Comparison of ENCODE assay signal across 23 mouse cellular contexts in genomic region chr5:113578428-113578827, GRCm38 (mm10).
DNase-seq lines count a peak whose midpoint lies in the region; ATAC-seq and TF ChIP-seq lines count a peak whose summit lies in the region.
"Had no signal": no experiment of that assay in that cellular context is flagged by ENCODE, and none has a peak within 500 bp of the region (broad histone marks: within the 10 kb centered on the region; RNA-seq: fewer than 3 reads in every experiment).

No protein-coding gene starts in this region.

- no peak overlapping the region for H3K4me2 ChIP-seq in hindbrain, embryonic 16.5 days (ENCODE audit: low read length)
- H3K4me2 ChIP-seq in hindbrain, embryonic 11.5 days (replicated peaks; ENCODE audit: low read depth, low read length), result no peak overlapping the region
- no peak overlapping the region for H3K4me2 ChIP-seq in neural tube, embryonic 12.5 days (replicated peaks)
- H3K4me2 ChIP-seq in intestine, postnatal 0 days (replicated peaks; ENCODE audit: low read depth), result no peak overlapping the region
- H3K4me2 ChIP-seq: embryonic facial prominence, embryonic 13.5 days; forebrain, embryonic 12.5 days; heart, embryonic 11.5 days; heart, embryonic 15.5 days had no signal

- no peaks in the 10 kb centered on the region for H3K9me3 ChIP-seq in hindbrain, embryonic 16.5 days (ENCODE audit: control insufficient read depth, low read length)
- no peaks in the 10 kb centered on the region for H3K9me3 ChIP-seq in hindbrain, embryonic 11.5 days (ENCODE audit: control insufficient read depth, low read length)
- H3K9me3 ChIP-seq in neural tube, embryonic 12.5 days, result no peaks in the 10 kb centered on the region
- no peaks in the 10 kb centered on the region for H3K9me3 ChIP-seq in intestine, postnatal 0 days (ENCODE audit: control insufficient read depth)
- H3K9me3 ChIP-seq: embryonic facial prominence, embryonic 13.5 days; forebrain, embryonic 12.5 days; heart, embryonic 15.5 days had no signal

- no peaks in the 10 kb centered on the region for H3K27me3 ChIP-seq in cerebellum, adult 2 months (ENCODE audit: control insufficient read depth, insufficient read depth, low read length)
- no peaks in the 10 kb centered on the region for H3K27me3 ChIP-seq in hindbrain, embryonic 16.5 days (replicated peaks; ENCODE audit: control insufficient read depth, insufficient read depth, low read length)
- H3K27me3 ChIP-seq in hindbrain, embryonic 11.5 days (ENCODE audit: control insufficient read depth, insufficient read depth, low read length), result no peaks in the 10 kb centered on the region
- no peaks in the 10 kb centered on the region for H3K27me3 ChIP-seq in neural tube, embryonic 12.5 days (replicated peaks)
- H3K27me3 ChIP-seq in intestine, postnatal 0 days (replicated peaks; ENCODE audit: control insufficient read depth, insufficient read depth, low read length), result no peaks in the 10 kb centered on the region
- H3K27me3 ChIP-seq: embryonic facial prominence, embryonic 13.5 days; forebrain, embryonic 12.5 days; heart, embryonic 15.5 days had no signal

- H3K9ac ChIP-seq in hindbrain, embryonic 16.5 days (ENCODE audit: low read depth, low read length), result no peak overlapping the region
- H3K9ac ChIP-seq in hindbrain, embryonic 11.5 days (ENCODE audit: low read depth, low read length), result no peak overlapping the region
- H3K9ac ChIP-seq in neural tube, embryonic 12.5 days, result no peak overlapping the region
- H3K9ac ChIP-seq in intestine, postnatal 0 days (ENCODE audit: low read depth, low read length), result no peak overlapping the region
- H3K9ac ChIP-seq: embryonic facial prominence, embryonic 13.5 days; forebrain, embryonic 12.5 days; heart, embryonic 15.5 days had no signal

- peak overlapping the region; percentile 86 for H3K27ac ChIP-seq in cerebellum, adult 2 months (ENCODE audit: insufficient read depth, low read length)
- H3K27ac ChIP-seq in hindbrain, embryonic 16.5 days (ENCODE audit: low read depth, low read length), result 0 out of 2 replicates have a peak overlapping the region, but pooled peaks have one; percentile 2
- no peak overlapping the region for H3K27ac ChIP-seq in hindbrain, embryonic 11.5 days (ENCODE audit: low read depth, low read length)
- H3K27ac ChIP-seq in neural tube, embryonic 12.5 days, result no peak overlapping the region
- no peak overlapping the region for H3K27ac ChIP-seq in intestine, postnatal 0 days (ENCODE audit: low read depth, low read length)
- H3K27ac ChIP-seq: embryonic facial prominence, embryonic 13.5 days; heart, adult 2 months; heart, embryonic 15.5 days; hindbrain, postnatal 0 days had no signal

- no peak for TF ChIP-seq CTCF in cerebellum, adult 2 months (IDR thresholded peaks at IDR 0.05; ENCODE audit: borderline replicate concordance, insufficient read depth, low read depth, low read length)
- no peak for TF ChIP-seq CTCF in intestine, postnatal 0 days (IDR thresholded peaks at IDR 0.05; ENCODE audit: low read depth)

- DNase-seq in cerebellum, adult 2 months, result no peak
- no peak for DNase-seq in hindbrain, embryonic 11.5 days (ENCODE audit: low spot score)
- DNase-seq in neural tube, embryonic 10.5 days (ENCODE audit: extremely low spot score, low spot score), result no peak
- DNase-seq: adrenal gland, adult 8-10 months; adrenal gland, postnatal 36 days; B cell, adult 2 months; cerebellum, adult 11-12 months; cerebellum, adult 9-11 months; cerebellum, postnatal 36 days; gastrocnemius, postnatal 10 days; heart, adult 2 months; heart, postnatal 14 days had no signal

- WGBS in cerebellum, adult 2 months, result 67% methylated on average over 6 of the region's 6 CpGs
- WGBS in hindbrain, embryonic 16.5 days, result 56% methylated on average over 6 of the region's 6 CpGs
- WGBS in hindbrain, embryonic 11.5 days, result 90% methylated on average over 6 of the region's 6 CpGs
- 79% methylated on average over 6 of the region's 6 CpGs for WGBS in neural tube, embryonic 12.5 days
- 81% methylated on average over 6 of the region's 6 CpGs for WGBS in intestine, postnatal 0 days

- TF ChIP-seq POLR2A in cerebellum, adult 2 months (IDR thresholded peaks at IDR 0.05; ENCODE audit: borderline replicate concordance, insufficient read depth, low read length), result no peak

- no peak for ATAC-seq in cerebellum, adult (ENCODE audit: insufficient number of reproducible peaks, low FRiP score, low TSS enrichment)
- no peak for ATAC-seq in hindbrain, embryonic 16.5 days
- ATAC-seq in hindbrain, embryonic 11.5 days (ENCODE audit: low FRiP score), result no peak
- ATAC-seq in neural tube, embryonic 12.5 days (ENCODE audit: low FRiP score, low read depth), result peak; percentile 53; the same call in 1 of the 2 replicates
- ATAC-seq in intestine, postnatal 0 days, result no peak
- ATAC-seq: CD4-positive, CD25-positive, alpha-beta regulatory T cell, adult 4 months; hindbrain, postnatal 0 days had no signal

- H3K4me1 ChIP-seq in cerebellum, adult 2 months (ENCODE audit: control insufficient read depth, insufficient read depth, low read length), result peaks cover 27% of the 10 kb centered on the region
- peaks cover 2% of the 10 kb centered on the region for H3K4me1 ChIP-seq in hindbrain, embryonic 16.5 days (ENCODE audit: control insufficient read depth, insufficient read depth, low read depth, low read length)
- no peaks in the 10 kb centered on the region for H3K4me1 ChIP-seq in hindbrain, embryonic 11.5 days (replicated peaks; ENCODE audit: control insufficient read depth, insufficient read depth, low read length)
- peaks cover 21% of the 10 kb centered on the region for H3K4me1 ChIP-seq in neural tube, embryonic 12.5 days
- no peaks in the 10 kb centered on the region for H3K4me1 ChIP-seq in intestine, postnatal 0 days (replicated peaks; ENCODE audit: control insufficient read depth, insufficient read depth, low read length)
- H3K4me1 ChIP-seq: heart, embryonic 15.5 days had no signal

- H3K36me3 ChIP-seq in hindbrain, embryonic 16.5 days (ENCODE audit: control insufficient read depth, insufficient read depth, low read length), result no peaks in the 10 kb centered on the region
- no peaks in the 10 kb centered on the region for H3K36me3 ChIP-seq in hindbrain, embryonic 11.5 days (ENCODE audit: control insufficient read depth, insufficient read depth, low read length)
- H3K36me3 ChIP-seq in neural tube, embryonic 12.5 days, result no peaks in the 10 kb centered on the region
- no peaks in the 10 kb centered on the region; the same call in 1 of the 2 replicates for H3K36me3 ChIP-seq in intestine, postnatal 0 days (ENCODE audit: control insufficient read depth, insufficient read depth)
- H3K36me3 ChIP-seq: forebrain, embryonic 12.5 days; G1E; heart, embryonic 15.5 days had no signal

- H3K4me3 ChIP-seq in cerebellum, adult 2 months (replicated peaks; ENCODE audit: insufficient read depth, low read depth, low read length), result no peak overlapping the region
- H3K4me3 ChIP-seq in hindbrain, embryonic 16.5 days (ENCODE audit: low read length), result no peak overlapping the region
- H3K4me3 ChIP-seq in hindbrain, embryonic 11.5 days (ENCODE audit: low read depth, low read length), result no peak overlapping the region
- H3K4me3 ChIP-seq in neural tube, embryonic 12.5 days, result no peak overlapping the region
- no peak overlapping the region for H3K4me3 ChIP-seq in intestine, postnatal 0 days (ENCODE audit: low read depth, low read length)
- H3K4me3 ChIP-seq: embryonic facial prominence, embryonic 13.5 days; forebrain, embryonic 12.5 days; heart, adult 2 months; heart, embryonic 15.5 days had no signal

Comparison
In these comparisons a context has a peak if more than half of its experiments do, and no peak if none do; other contexts are left out.
1. H3K27ac ChIP-seq: peak in cerebellum, adult 2 months (single experiment) and hindbrain, embryonic 16.5 days (single experiment); none in hindbrain, embryonic 11.5 days (single experiment), neural tube, embryonic 12.5 days (single experiment) and intestine, postnatal 0 days (single experiment).